8 mouse cellular contexts compared by ENCODE assay signal in the genomic region with DNA sequence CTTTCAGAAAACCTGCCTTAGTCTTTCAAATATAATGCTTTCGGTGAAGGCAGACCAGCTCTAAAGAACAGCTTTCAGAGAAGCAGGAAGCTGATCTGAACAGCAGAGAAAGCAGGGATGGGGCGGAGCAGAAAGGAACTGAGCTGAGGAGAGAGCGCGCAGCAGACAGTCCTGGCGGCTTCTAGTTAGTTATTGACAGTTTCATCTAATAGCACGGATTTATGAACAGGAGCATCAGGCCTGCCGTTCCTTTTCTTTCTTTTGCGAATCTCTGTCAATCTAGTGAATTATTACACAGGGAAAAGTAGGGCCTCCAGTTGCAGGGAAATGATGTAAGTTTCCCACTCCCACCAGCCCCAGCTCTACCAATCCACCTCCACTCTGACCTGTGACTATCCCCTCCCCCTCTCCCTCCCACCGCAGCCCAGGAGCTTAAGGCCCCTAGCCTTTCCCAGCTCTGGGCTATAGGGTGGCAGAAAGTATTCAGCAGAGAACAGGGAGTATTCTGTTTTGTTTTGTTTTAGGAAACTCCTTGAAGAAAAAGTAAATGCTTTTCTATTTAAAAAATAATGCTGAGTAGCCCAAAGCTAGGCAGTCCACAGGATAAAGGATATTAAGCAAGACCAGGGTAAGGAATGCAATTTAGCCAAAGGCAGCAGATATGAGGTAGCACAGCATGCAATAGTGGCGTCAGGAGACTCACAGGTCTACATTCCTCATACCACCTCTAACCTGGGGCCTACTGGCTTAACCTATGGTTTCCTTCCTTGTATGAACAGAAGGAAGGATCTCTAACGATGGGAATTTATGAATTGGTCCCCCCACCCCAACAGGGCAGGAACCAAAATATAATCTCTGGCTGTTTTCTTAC.
DNase-seq lines count a peak whose midpoint lies in the region; ATAC-seq and TF ChIP-seq lines count a peak whose summit lies in the region.

No protein-coding gene starts in this region.

- POLR2A ChIA-PET in Patski (lab: Charles Lee): interaction anchor here (0.9 kb wide), 1 partner anchor 8 kb away, joined by 3 read pairs; no protein-coding TSS in a partner anchor

- H3K36me3 ChIP-seq in forebrain, embryonic 15.5 days: no peaks in the 10 kb centered on the region
- no peaks in the 10 kb centered on the region for H3K36me3 ChIP-seq in hindbrain, embryonic 16.5 days (ENCODE audit: control insufficient read depth, insufficient read depth, low read length)
- H3K36me3 ChIP-seq in lung, postnatal 0 days (ENCODE audit: insufficient read depth, low read length): no peaks in the 10 kb centered on the region

- ATAC-seq in Patski: peak; percentile 94
- peak; percentile 94 for ATAC-seq in forebrain, embryonic 15.5 days (replicated peaks)
- ATAC-seq in hindbrain, embryonic 16.5 days: peak; percentile 97
- ATAC-seq in lung, postnatal 0 days: peak; percentile 86

- peak overlapping the region; percentile 76 for H3K27ac ChIP-seq in forebrain, embryonic 15.5 days (replicated peaks)
- peak overlapping the region; percentile 72 for H3K27ac ChIP-seq in hindbrain, embryonic 16.5 days (ENCODE audit: low read depth, low read length)
- peak overlapping the region; percentile 75 for H3K27ac ChIP-seq in lung, postnatal 0 days (ENCODE audit: low read length)

- peak overlapping the region; percentile 39 for H3K9ac ChIP-seq in forebrain, embryonic 15.5 days (replicated peaks)
- peak overlapping the region; percentile 51 for H3K9ac ChIP-seq in hindbrain, embryonic 16.5 days (ENCODE audit: low read depth, low read length)
- H3K9ac ChIP-seq in lung, postnatal 0 days (replicated peaks; ENCODE audit: low read depth): peak overlapping the region; percentile 41

- no peak for TF ChIP-seq CTCF in Patski (IDR thresholded peaks at IDR 0.05)
- no peak for TF ChIP-seq CTCF in lung, postnatal 0 days (IDR thresholded peaks at IDR 0.05)

- no peaks in the 10 kb centered on the region for H3K9me3 ChIP-seq in forebrain, embryonic 15.5 days
- no peaks in the 10 kb centered on the region for H3K9me3 ChIP-seq in hindbrain, embryonic 16.5 days (ENCODE audit: control insufficient read depth, low read length)
- H3K9me3 ChIP-seq in lung, postnatal 0 days (ENCODE audit: low read length): no peaks in the 10 kb centered on the region

- peak; percentile 24 for DNase-seq in Patski (ENCODE audit: low read depth, low spot score)
- peak; percentile 38 for DNase-seq in cerebellum, adult 11 months
- DNase-seq in layer of hippocampus, postnatal 25 days (ENCODE audit: extremely low spot score in 1 of 2, low spot score in 1 of 2): peak; percentile 18 to 39
- DNase-seq in lung, postnatal 0 days (ENCODE audit: low spot score): peak; percentile 64
- peak; percentile 79 for DNase-seq in retina, postnatal 1 day
- DNase-seq in c-Kit-positive CD71-positive TER-119-positive erythroid progenitor cells, embryonic 14.5 days (ENCODE audit: low spot score): no peak

- 7% methylated on average over 11 of the region's 11 CpGs for WGBS in forebrain, embryonic 15.5 days
- WGBS in hindbrain, embryonic 16.5 days: 14% methylated on average over 11 of the region's 11 CpGs
- 10% methylated on average over 11 of the region's 11 CpGs for WGBS in lung, postnatal 0 days

- no peak for TF ChIP-seq EP300 in lung, postnatal 0 days (IDR thresholded peaks at IDR 0.05)

- peaks cover 17% of the 10 kb centered on the region for H3K4me1 ChIP-seq in forebrain, embryonic 15.5 days
- peaks cover 8% of the 10 kb centered on the region for H3K4me1 ChIP-seq in hindbrain, embryonic 16.5 days (ENCODE audit: control insufficient read depth, insufficient read depth, low read depth, low read length)
- peaks cover 3% of the 10 kb centered on the region; the same call in 1 of the 2 replicates for H3K4me1 ChIP-seq in lung, postnatal 0 days (ENCODE audit: insufficient read depth, low read depth, low read length)

- CTCF ChIA-PET in Patski (lab: Charles Lee): interaction anchor here (1.0 to 1.7 kb wide), 8 partner anchors 8 to 324 kb away, joined by 3 to 4 read pairs (median 3); no protein-coding TSS in a partner anchor

- in situ Hi-C loops in Patski (cut with MboI; ENCODE audit: low pct_unique_long_range_greater_than_20kb): no loop called here

- H3K4me2 ChIP-seq in forebrain, embryonic 15.5 days (replicated peaks): peak overlapping the region; percentile 47
- H3K4me2 ChIP-seq in hindbrain, embryonic 16.5 days (ENCODE audit: low read length): peak overlapping the region; percentile 53
- H3K4me2 ChIP-seq in lung, postnatal 0 days (replicated peaks; ENCODE audit: low read depth, low read length): peak overlapping the region; percentile 61

- H3K4me3 ChIP-seq in forebrain, embryonic 15.5 days: peak overlapping the region; percentile 39
- peak overlapping the region; percentile 45 for H3K4me3 ChIP-seq in hindbrain, embryonic 16.5 days (ENCODE audit: low read length)
- H3K4me3 ChIP-seq in lung, postnatal 0 days (ENCODE audit: low read depth, low read length): peak overlapping the region; percentile 39

- no peaks in the 10 kb centered on the region for H3K27me3 ChIP-seq in Patski
- H3K27me3 ChIP-seq in forebrain, embryonic 15.5 days: no peaks in the 10 kb centered on the region
- no peaks in the 10 kb centered on the region for H3K27me3 ChIP-seq in hindbrain, embryonic 16.5 days (replicated peaks; ENCODE audit: control insufficient read depth, insufficient read depth, low read length)
- H3K27me3 ChIP-seq in lung, postnatal 0 days (replicated peaks; ENCODE audit: insufficient read depth, low read length): no peaks in the 10 kb centered on the region
